Mouse (Mus musculus) CH12.LX (cell line): Measurements from ENCODE around the gene Gm11114. TPM values are rescaled to one million over a fixed set of nuclear protein-coding genes. Genes with fewer than 3 reads are reported as not detected.

ENCODE experiments used
- DNase-seq: peaks from one replicate; pipeline ENCODE4 v3.0.0-alpha.2; 2013; ENCODE audit errors: extremely low read depth
- H3K27ac ChIP-seq: 2 replicates; pipeline ENCODE4 v1.5.1; 2012; ENCODE audit warnings: low read depth, mild to moderate bottlenecking, control low read depth, moderate library complexity; ENCODE audit not compliant: insufficient read depth
- H3K27me3 ChIP-seq: replicated peaks from 2 replicates; pipeline ENCODE3; 2012; ENCODE audit warnings: inconsistent platforms
- H3K36me3 ChIP-seq, 2 experiments: replicated peaks in 1 of 2; 2 replicates each; pipeline versions ENCODE3 to v1.6.1; 2012; ENCODE audit warnings: inconsistent platforms in 1 of 2, low read length in 1 of 2, mild to moderate bottlenecking in 1 of 2, mixed read lengths in 1 of 2, moderate library complexity in 1 of 2; ENCODE audit not compliant: control insufficient read depth in 1 of 2, insufficient read depth in 1 of 2
- H3K4me1 ChIP-seq, 2 experiments: 2 replicates each; pipeline ENCODE4 v1.6.1; 2012; ENCODE audit warnings: inconsistent platforms in 1 of 2, moderate library complexity in 1 of 2; ENCODE audit not compliant: insufficient read depth in 2 of 2, control insufficient read depth in 1 of 2
- H3K4me2 ChIP-seq: 2 replicates; pipeline ENCODE4 v1.6.1; 2012; ENCODE audit warnings: low read depth, mild to moderate bottlenecking, control low read depth; ENCODE audit not compliant: poor library complexity, insufficient read depth, severe bottlenecking
- H3K4me3 ChIP-seq, 3 experiments: fragments of 150-350 bp in 1 of 3; sonication (generic) in 1 of 3; replicated peaks in 1 of 3; 2 replicates each; pipeline versions ENCODE3 to v1.5.1; 2011 to 2012; ENCODE audit warnings: low read depth in 2 of 3, low read length in 2 of 3, mild to moderate bottlenecking in 2 of 3, moderate library complexity in 2 of 3, control low read depth in 1 of 3, improper control_type of control experiment in 1 of 3, inconsistent platforms in 1 of 3, mixed read lengths in 1 of 3; ENCODE audit not compliant: poor library complexity in 1 of 3
- H3K79me2 ChIP-seq: replicated peaks from 2 replicates; pipeline ENCODE4 v1.6.1; 2012; ENCODE audit warnings: mild to moderate bottlenecking, moderate library complexity; ENCODE audit not compliant: control insufficient read depth, poor library complexity, insufficient read depth, severe bottlenecking; ENCODE audit errors: extremely low read depth
- H3K9ac ChIP-seq: 2 replicates; pipeline ENCODE4 v1.6.1; 2012; ENCODE audit warnings: low read depth, mild to moderate bottlenecking, control low read depth, moderate library complexity; ENCODE audit not compliant: insufficient read depth
- H3K9me3 ChIP-seq: replicated peaks from 2 replicates; pipeline ENCODE3; 2012; ENCODE audit warnings: low read length, inconsistent platforms, mixed read lengths
- BHLHE40 ChIP-seq: IDR thresholded peaks from 2 replicates; pipeline ENCODE4 v1.6.1; 2011; ENCODE audit warnings: mild to moderate bottlenecking, low read depth, low read length, improper control_type of control experiment
- CTCF ChIP-seq, 2 experiments: IDR thresholded peaks in 1 of 2; conservative IDR thresholded peaks in 1 of 2; 2 replicates each; pipeline ENCODE4 v1.5.1; 2011 to 2012; ENCODE audit warnings: low read depth in 2 of 2, low read length in 2 of 2, improper control_type of control experiment in 1 of 2, inconsistent platforms in 1 of 2, mild to moderate bottlenecking in 1 of 2, moderate library complexity in 1 of 2
- E2F4 ChIP-seq: IDR thresholded peaks from 2 replicates; pipeline ENCODE4 v1.6.1; 2011; ENCODE audit warnings: low read depth, low read length, improper control_type of control experiment; ENCODE audit not compliant: insufficient replicate concordance
- ELF1 ChIP-seq: IDR thresholded peaks from 2 replicates; pipeline ENCODE4 v1.6.1; 2014; ENCODE audit warnings: low read depth, mild to moderate bottlenecking, inconsistent platforms, low read length, improper control_type of control experiment
- GABPA ChIP-seq: IDR thresholded peaks from 2 replicates; pipeline ENCODE4 v1.6.1; 2012; ENCODE audit warnings: low read depth, low read length, improper control_type of control experiment, inconsistent platforms; ENCODE audit not compliant: insufficient replicate concordance
- JUN ChIP-seq: IDR thresholded peaks from 2 replicates; pipeline ENCODE4 v1.6.1; 2011; ENCODE audit warnings: low read depth, mild to moderate bottlenecking, low read length, improper control_type of control experiment, moderate library complexity; ENCODE audit not compliant: insufficient read depth
- JUND ChIP-seq: conservative IDR thresholded peaks from 2 replicates; pipeline ENCODE4 v1.6.1; 2011; ENCODE audit warnings: low read depth, low read length, improper control_type of control experiment
- MAFK ChIP-seq: IDR thresholded peaks from 2 replicates; pipeline ENCODE4 v1.6.1; 2011; ENCODE audit warnings: low read length, improper control_type of control experiment; ENCODE audit not compliant: insufficient replicate concordance
- MAX ChIP-seq: IDR thresholded peaks from 2 replicates; pipeline ENCODE4 v1.6.1; 2011; ENCODE audit warnings: low read length, improper control_type of control experiment
- MEF2A ChIP-seq: IDR thresholded peaks from 2 replicates; pipeline ENCODE4 v1.6.1; 2014; ENCODE audit warnings: low read depth, mild to moderate bottlenecking, inconsistent platforms, low read length, improper control_type of control experiment, borderline replicate concordance
- MXI1 ChIP-seq: IDR thresholded peaks from 2 replicates; pipeline ENCODE4 v1.6.1; 2011; ENCODE audit warnings: mild to moderate bottlenecking, low read depth, low read length, improper control_type of control experiment
- MYC ChIP-seq: IDR thresholded peaks from 2 replicates; pipeline ENCODE4 v1.6.1; 2011; ENCODE audit warnings: low read depth, mild to moderate bottlenecking, improper control_type of control experiment, low read length
- NELFE ChIP-seq: IDR thresholded peaks from 2 replicates; pipeline ENCODE4 v1.6.1; 2011; ENCODE audit warnings: low read depth, low read length, improper control_type of control experiment
- PAX5 ChIP-seq: IDR thresholded peaks from 2 replicates; pipeline ENCODE4 v1.6.1; 2012; ENCODE audit warnings: low read length, inconsistent platforms, mixed read lengths
- POLR2A ChIP-seq: IDR thresholded peaks from 2 replicates; pipeline ENCODE4 v1.6.1; 2011; ENCODE audit warnings: low read depth, mild to moderate bottlenecking, improper control_type of control experiment, low read length
- POLR2AphosphoS2 ChIP-seq: IDR thresholded peaks from 2 replicates; pipeline ENCODE4 v1.6.1; 2011; ENCODE audit warnings: low read depth, low read length, improper control_type of control experiment
- RAD21 ChIP-seq: IDR thresholded peaks from 2 replicates; pipeline ENCODE4 v1.6.1; 2011; ENCODE audit warnings: low read depth, mild to moderate bottlenecking, low read length, improper control_type of control experiment, moderate library complexity
- RCOR1 ChIP-seq: conservative IDR thresholded peaks from 2 replicates; pipeline ENCODE4 v1.6.1; 2012; ENCODE audit warnings: low read depth, mild to moderate bottlenecking, inconsistent platforms, low read length, improper control_type of control experiment
- SIN3A ChIP-seq: IDR thresholded peaks from 2 replicates; pipeline ENCODE4 v1.6.1; 2012; ENCODE audit warnings: low read length, improper control_type of control experiment, inconsistent platforms
- TBP ChIP-seq: conservative IDR thresholded peaks from 2 replicates; pipeline ENCODE4 v1.6.1; 2011; ENCODE audit warnings: low read depth, low read length, improper control_type of control experiment
- TCF12 ChIP-seq: IDR thresholded peaks from 2 replicates; pipeline ENCODE4 v1.6.1; 2014; ENCODE audit warnings: low read depth, mild to moderate bottlenecking, inconsistent platforms, low read length, improper control_type of control experiment
- UBTF ChIP-seq: IDR thresholded peaks from 2 replicates; pipeline ENCODE4 v1.6.1; 2012; ENCODE audit warnings: low read depth, mild to moderate bottlenecking, inconsistent platforms, low read length, improper control_type of control experiment, moderate library complexity
- USF1 ChIP-seq: IDR thresholded peaks from 2 replicates; pipeline ENCODE4 v1.6.1; 2014; ENCODE audit warnings: low read depth, mild to moderate bottlenecking, inconsistent platforms, low read length, improper control_type of control experiment
- ZC3H11A ChIP-seq: IDR thresholded peaks from 2 replicates; pipeline ENCODE4 v1.6.1; 2012; ENCODE audit warnings: low read depth, mild to moderate bottlenecking, inconsistent platforms, low read length, improper control_type of control experiment
- ZMIZ1 ChIP-seq: IDR thresholded peaks from 2 replicates; pipeline ENCODE4 v1.6.1; 2012; ENCODE audit warnings: low read depth, mild to moderate bottlenecking, inconsistent platforms, low read length, improper control_type of control experiment
- ZNF384 ChIP-seq: IDR thresholded peaks from 2 replicates; pipeline ENCODE4 v1.6.1; 2012; ENCODE audit warnings: low read depth, low read length, improper control_type of control experiment, inconsistent platforms
- dilution Hi-C: fragments of 300-500 bp; cut with MboI; formaldehyde crosslinking; loops from 2 replicates; pipeline ENCODE4 v1.14.3; 2020; ENCODE audit warnings: low sequenced_read_pairs; ENCODE audit not compliant: extremely low pct_unique_long_range_greater_than_20kb, extremely low pct_ligation_motif_present
- in situ Hi-C: fragments of 300-500 bp; cut with MboI; formaldehyde crosslinking; loops from 3 replicates; pipeline ENCODE4 v1.14.3; 2019; ENCODE audit warnings: low sequenced_read_pairs, low pct_ligation_motif_present, low pct_unique_long_range_greater_than_20kb, mixed read lengths
- polyA plus RNA-seq: library from polyadenylated mRNA; unstranded; fragments of >175 nt; gene quantifications from 2 replicates; pipeline ENCODE4 v1.2.1, GENCODE M21; 2012; ENCODE audit warnings: low read depth; ENCODE audit not compliant: insufficient read length
- total RNA-seq, 2 experiments: library from RNA; depleted of rRNA; stranded (reverse); fragments of 300-350 nt in 1 of 2; fragments of >200 nt in 1 of 2; gene quantifications; 2 replicates each; pipeline ENCODE4 v1.2.3; 2012 to 2014

Gene Gm11114
- total and polyA plus RNA-seq, 3 experiments: not detected

DNA sequence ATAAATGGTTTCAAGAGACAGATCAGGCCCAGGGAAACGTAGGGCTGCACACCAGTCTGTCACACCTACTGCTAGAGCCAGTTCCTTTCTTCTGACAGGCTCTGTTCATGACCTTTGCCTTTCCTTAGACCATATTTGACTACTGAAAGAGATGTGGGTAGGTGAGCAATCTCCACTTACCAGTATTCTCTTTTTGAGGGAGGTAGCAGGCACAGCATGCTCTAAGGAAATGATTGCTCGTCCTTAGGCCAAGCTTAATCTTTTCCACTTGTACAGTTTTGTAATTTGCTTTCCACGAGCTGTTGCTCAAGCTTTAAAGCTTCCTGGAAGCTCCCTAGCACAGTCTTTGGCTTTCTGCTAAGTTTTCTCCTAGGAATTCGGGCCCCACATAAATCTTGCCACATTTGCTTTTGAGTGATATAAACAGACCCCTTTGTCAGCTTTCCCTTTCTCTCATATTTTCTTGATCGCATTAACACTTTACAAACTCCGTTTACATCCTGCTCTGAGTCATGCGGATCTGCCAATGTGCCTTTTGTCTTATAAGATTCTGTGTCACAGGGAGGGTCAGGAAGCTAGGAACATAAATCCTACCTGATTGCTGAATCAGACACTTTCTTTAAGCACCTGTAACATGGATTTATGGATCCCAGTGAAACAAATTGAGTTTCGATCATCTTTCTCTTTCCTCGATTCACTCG lies 35.4 kb downstream of the Gm11114 start:
- no peaks in the 10 kb centered on the region for H3K9me3 ChIP-seq
- dilution Hi-C loops: no loop called here
- TF ChIP-seq USF1 (no peak), ZMIZ1 (no peak), JUND (no peak), RAD21 (no peak), TBP (no peak), JUN (no peak), PAX5 (no peak), GABPA (no peak), MYC (no peak), ZC3H11A (no peak), UBTF (no peak), E2F4 (no peak), POLR2A (no peak), MAX (no peak), TCF12 (no peak), MAFK (no peak), RCOR1 (no peak), NELFE (no peak)
- no peak overlapping the region for H3K4me3 ChIP-seq
- DNase-seq: no peak
- no peak overlapping the region for H3K27ac ChIP-seq
- H3K4me1 ChIP-seq: no peaks in the 10 kb centered on the region
- H3K79me2 ChIP-seq: no peaks in the 10 kb centered on the region
- H3K27me3 ChIP-seq: no peaks in the 10 kb centered on the region
- no peaks in the 10 kb centered on the region for H3K36me3 ChIP-seq
- H3K4me2 ChIP-seq: no peak overlapping the region
- in situ Hi-C loops: loop anchor here (25.0 kb wide), 2 partner anchors 239 to 1386 kb away; no protein-coding TSS in a partner anchor
- H3K9ac ChIP-seq: no peak overlapping the region

DNA sequence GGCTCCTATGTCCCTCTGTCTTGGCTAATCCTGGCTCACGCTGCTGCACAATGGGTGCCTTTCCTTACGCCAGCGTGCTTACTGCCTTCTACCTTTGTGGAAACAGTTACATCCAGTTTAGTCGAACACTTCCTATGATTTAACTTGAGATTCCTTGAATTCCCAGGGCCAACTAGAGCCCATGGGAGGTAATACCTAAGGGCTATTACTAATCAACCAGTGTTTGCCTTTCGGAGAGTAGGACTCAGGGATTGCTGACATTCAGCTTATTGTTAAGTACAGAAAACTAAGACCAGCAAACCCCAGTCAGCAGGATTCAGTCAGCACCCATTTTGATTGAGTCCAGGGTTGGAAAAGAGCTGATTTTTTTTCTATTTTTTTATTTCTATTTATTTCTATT lies 43.0 kb downstream of the Gm11114 start:
- dilution Hi-C loops (no loop called here), in situ Hi-C loops (no loop called here)
- no peak overlapping the region for H3K27ac ChIP-seq
- no peaks in the 10 kb centered on the region for H3K9me3 ChIP-seq
- peaks cover 10 to 11% of the 10 kb centered on the region in 2 experiments; a peak in 3 of 4 replicates for H3K4me1 ChIP-seq
- H3K4me2 ChIP-seq: no peak overlapping the region
- no peaks in the 10 kb centered on the region for H3K27me3 ChIP-seq
- no peak overlapping the region for H3K9ac ChIP-seq
- no peak overlapping the region for H3K4me3 ChIP-seq
- no peaks in the 10 kb centered on the region for H3K79me2 ChIP-seq
- DNase-seq: no peak
- TF ChIP-seq USF1 (no peak), ZC3H11A (no peak), E2F4 (no peak), MXI1 (no peak), SIN3A (no peak), RCOR1 (no peak), MAX (no peak), CTCF (conservative IDR thresholded peaks at IDR 0.05 in 1 of 2, IDR thresholded peaks at IDR 0.05 in 1 of 2; ENCODE audit: low read depth in 2 of 2, low read length in 2 of 2) (no peak), ZNF384 (no peak), BHLHE40 (no peak), MEF2A (no peak), ELF1 (no peak), POLR2AphosphoS2 (no peak), POLR2A (no peak)
- no peaks in the 10 kb centered on the region for H3K36me3 ChIP-seq
